Mouse (Mus musculus): ENCODE results near the gene Plpp3.

DNA sequence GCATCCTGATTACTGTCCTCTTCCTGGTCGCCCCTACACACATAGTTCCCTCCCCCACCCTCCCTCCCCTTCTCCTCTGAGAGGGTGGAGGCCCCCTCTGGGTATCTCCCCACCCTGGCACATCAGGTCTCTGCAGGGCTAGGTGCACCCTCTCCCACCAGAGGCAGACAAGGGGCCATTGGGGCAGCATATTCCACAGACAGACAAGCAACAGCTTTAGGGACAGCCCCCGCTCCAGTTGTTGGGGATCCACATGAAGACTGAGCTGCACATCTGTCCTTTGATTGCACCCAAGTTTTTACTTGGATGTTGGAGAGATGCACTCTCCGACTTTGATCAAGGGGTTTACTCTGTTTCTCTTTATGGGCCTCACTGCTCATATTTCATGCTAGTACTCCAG lies 43.7 kb upstream of the Plpp3 start:
- TF ChIP-seq CTCF (IDR thresholded peaks at IDR 0.05; ENCODE audit: borderline replicate concordance, control insufficient read depth, extremely low read depth, insufficient read depth, low read length, poor library complexity) (no peak), POLR2A (IDR thresholded peaks at IDR 0.05; ENCODE audit: control insufficient read depth, extremely low read depth, insufficient read depth, low read length, poor library complexity) (no peak)

Measured in thymus, adult 2 months (tissue).